Mouse (Mus musculus) ES-E14 (cell line): Measurements from ENCODE around the gene Itk.

Source experiments
- HCFC1 ChIP-seq: IDR thresholded peaks from 2 replicates; pipeline ENCODE4 v1.6.1; 2012; ENCODE audit warnings: low read length, inconsistent platforms, borderline replicate concordance; ENCODE audit not compliant: insufficient read depth
- MAFK ChIP-seq: IDR thresholded peaks from 2 replicates; pipeline ENCODE4 v1.6.1; 2014; ENCODE audit warnings: mild to moderate bottlenecking, low read depth, low read length, inconsistent platforms; ENCODE audit not compliant: insufficient read depth
- ZC3H11A ChIP-seq: IDR thresholded peaks from 2 replicates; pipeline ENCODE4 v1.6.1; 2012; ENCODE audit warnings: low read depth, mild to moderate bottlenecking, inconsistent platforms, low read length, borderline replicate concordance
- ZNF384 ChIP-seq: IDR thresholded peaks from 2 replicates; pipeline ENCODE4 v1.6.1; 2012; ENCODE audit warnings: low read depth, low read length, inconsistent platforms

GRCm38 (mm10) chr11:46406721-46407120 lies 17.4 kb upstream of the Itk start:
- no peak for TF ChIP-seq MAFK
- no peak for TF ChIP-seq HCFC1
- TF ChIP-seq ZNF384 = no peak
- TF ChIP-seq ZC3H11A = no peak
